Mouse (Mus musculus): Measurements from ENCODE around the gene Ano10.

Gene Ano10

DNA sequence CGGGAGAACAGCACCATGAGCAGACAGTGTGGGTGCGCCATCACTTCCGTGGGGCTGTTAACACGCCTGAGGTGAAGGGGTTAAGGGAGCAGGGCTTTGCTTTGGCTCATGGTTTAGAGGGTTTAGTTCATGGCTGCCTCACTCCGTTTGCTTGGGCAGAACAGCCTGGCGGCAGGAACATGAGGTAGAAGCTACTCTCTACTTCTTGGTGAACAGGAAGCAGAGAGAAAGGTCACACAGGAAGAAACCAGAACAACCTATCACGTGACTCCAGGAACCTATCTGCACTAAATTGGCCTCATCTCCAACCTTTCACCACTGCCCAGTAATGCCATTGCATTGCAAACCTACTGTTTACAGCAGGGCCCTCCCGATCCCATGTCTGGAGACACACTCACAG, 48.3 kb downstream of the Ano10 start:
- no peak for DNase-seq (ENCODE audit: extremely low read depth, insufficient read length, low spot score)

DNA sequence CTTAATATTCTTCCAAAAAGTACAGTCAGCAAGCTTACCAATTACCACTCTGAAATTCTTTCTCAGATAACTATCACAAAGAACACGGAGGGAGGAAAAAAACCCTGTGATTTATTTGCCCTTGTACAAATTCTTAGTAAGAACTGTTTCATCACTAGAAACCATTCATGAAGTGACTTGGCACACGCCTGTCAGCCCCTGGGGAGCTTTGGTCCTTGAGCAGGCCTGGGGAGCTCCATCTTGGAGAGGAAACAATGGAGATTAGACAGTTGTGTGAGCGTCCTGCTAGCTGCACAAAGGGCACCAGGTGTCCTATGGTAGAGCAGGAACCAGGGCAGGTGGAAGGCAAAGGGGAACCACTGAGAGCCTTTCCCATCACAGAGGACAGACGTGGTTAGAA, 48.8 kb downstream of the Ano10 start:
- no peak for DNase-seq (ENCODE audit: extremely low read depth, insufficient read length, low spot score)

DNA sequence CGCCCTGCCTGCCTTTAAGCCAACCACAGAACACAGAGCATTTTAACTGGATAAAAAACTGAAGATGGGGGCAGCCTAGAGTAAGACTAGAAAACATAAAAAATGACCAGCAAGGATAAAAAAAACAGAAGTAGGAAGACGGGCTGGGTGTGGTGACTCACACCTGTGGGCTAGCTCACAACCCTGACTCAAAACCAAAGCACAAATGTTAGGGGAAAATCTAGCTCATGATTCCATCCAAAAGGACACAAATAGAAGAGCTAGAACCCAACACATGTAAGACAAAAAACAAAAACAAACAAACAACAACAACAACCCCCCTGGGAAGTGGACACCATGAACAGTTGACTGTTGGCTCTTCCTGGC, 49.4 kb downstream of the Ano10 start:
- no peak for DNase-seq (ENCODE audit: extremely low read depth, insufficient read length, low spot score)

DNA sequence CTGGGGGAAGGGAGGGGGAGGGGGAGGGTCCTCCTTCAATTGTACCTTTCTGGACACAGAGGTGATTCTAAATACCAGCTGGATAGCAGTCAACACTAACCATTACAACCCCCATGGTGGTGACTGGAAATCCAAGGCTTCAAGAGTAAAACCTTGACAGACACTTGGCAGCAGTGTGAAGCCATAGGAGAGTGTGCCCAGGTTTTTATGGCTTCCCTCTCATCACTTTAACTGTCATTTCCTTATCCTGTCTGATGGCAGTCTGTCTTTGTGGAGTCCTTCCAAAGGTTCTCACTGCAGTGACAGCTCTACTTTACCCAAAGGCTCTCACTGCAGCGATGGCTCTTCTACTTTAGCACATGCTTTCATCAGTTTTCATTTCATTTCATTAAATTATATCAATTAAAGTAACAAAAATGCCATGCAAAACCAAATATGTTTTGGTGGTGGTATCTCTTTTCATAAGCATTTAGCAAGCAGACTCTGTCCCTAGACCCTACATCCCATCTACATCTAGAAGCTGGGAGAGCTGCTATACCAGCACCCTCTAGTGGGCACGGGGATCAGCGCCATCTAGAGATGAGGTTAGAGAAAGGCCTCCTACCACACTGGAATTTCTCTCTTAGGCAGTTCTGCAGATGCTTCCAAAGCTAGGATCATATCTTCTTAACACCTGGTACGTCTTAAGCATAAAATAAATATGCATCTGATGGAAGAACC, 50.0 kb downstream of the Ano10 start:
- no peak for DNase-seq (ENCODE audit: extremely low read depth, insufficient read length, low spot score)

DNA sequence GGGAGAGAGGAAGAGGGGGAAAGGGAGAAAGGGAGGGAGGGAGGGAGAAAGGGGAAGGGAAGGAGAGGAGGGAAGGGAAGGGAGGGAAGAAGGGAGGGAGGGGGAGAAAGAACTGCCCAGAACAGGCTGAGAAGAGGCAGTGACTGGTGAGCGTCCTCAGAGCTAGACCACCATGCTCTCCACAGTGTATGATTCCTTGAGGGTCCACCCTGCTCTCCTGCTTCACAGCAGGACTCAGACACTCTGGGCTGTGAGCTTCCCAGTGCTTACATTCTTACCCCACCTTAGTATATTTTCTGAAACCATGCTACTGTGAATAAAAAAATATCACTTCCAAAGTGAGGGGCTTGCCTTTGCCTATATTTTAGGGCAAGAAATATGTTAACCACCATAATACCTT, 50.9 kb downstream of the Ano10 start:
- no peak for DNase-seq (ENCODE audit: extremely low read depth, insufficient read length, low spot score)

DNA sequence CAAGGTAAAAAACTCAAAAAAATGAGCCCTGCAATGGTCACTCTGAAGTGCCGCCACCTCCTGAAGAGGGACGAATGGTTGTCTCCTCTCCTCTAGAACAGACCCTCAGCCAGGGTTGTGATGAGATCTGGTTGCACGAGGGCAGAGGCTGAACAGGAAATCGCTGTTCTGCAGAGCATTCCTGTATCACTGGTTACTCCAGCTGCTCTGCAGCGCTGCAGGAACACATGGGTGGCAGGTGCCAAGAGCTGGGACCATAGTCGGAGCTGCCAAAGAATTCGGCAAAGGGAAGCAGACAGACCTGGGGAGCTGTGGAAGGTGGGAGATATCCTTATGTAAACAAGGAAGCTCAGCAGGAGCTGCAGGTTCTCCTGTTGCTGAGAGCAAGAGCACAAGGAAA, 51.4 kb downstream of the Ano10 start:
- no peak for DNase-seq (ENCODE audit: extremely low read depth, insufficient read length, low spot score)

DNA sequence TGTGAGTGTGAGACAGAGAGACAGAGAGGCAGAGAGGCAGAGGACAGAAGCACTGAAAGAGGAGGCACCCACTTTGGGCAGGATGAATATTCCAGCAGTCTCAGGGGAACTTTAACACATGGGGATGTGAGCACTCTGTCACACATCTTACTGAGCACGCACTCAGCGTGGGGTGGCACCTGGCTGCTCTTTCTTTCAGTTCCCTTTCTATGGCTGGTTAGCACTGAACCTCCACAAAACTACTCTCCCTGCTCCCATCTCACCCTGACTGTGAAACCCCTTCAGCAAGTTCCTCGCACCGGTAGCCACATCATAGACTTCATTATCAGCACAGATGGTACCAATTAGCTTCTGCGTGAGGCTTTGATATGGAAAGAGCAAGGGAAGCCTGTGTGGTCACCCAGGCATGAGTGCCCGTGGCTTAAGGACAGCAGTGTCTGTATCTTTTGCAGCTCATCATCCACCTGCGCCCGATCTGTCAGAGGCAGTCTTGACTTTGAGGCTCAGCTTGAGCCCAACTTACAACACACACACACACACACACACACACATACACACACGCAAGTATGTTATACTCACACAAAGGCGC, 52.3 kb downstream of the Ano10 start:
- DNase-seq (ENCODE audit: extremely low read depth, insufficient read length, low spot score), result no peak

DNA sequence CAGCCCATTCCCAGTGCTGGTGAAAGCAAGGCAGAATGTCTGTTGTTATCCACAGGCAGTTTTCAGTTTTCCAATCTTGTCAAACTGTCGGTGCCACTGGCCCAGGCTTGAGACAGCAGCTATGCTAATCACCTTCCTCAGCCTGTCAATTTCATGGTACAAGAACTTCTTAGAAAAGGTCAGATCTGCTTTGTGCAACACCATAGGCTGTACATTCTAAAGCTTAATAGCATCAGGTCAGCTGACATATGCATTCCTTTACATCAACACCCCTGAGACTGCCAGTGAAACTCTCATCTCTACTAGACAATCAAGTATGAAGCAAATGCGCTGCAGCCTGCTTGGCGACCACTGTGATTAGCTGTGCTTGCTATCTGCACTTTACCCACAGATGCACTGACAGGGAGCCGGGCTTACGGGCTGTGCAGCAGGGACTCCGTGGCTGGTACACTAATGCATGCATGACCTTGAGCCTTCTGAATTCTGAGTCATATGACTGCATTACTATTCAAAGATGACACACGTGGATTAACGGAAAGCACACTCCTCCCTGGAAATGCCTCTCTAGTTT, 53.5 kb downstream of the Ano10 start:
- DNase-seq (ENCODE audit: extremely low read depth, insufficient read length, low spot score), result no peak

DNA sequence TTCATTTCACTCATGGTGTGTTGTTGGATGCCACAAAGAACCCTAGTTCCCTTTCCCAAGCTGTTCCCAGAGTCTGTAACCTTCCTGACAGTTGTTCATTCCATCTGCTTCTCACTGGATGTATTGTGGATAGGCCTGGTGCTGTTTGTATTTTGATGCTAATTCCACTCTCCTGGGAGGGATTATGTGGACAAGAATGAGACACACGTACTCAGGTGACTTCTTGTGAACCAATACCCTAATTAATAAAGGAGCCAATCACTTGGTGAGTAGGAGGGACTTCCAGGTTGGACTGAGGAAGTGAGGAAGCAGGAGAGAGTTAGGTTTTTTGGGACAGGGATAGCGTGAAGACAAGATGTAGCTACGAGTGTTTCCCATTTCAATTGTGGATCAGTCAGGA, 59.5 kb downstream of the Ano10 start:
- DNase-seq (ENCODE audit: extremely low read depth, insufficient read length, low spot score), result no peak

DNA sequence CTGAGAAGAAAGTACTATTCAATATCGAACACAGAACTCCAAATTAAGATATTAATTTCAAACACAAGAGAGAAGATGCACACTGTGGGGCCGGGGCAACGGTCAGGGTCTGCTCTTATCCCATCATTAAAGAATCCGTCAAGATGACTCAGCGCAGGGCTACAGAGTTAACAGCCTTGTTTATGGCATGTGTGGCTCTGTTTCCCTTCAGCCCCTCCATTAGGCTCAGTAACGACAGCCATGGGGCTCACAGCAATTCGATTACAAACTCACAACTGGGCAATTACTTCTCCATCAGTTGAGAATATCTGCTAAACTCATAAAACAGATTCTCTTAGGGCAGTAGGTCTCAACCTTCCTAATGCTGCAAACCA, 60.3 kb downstream of the Ano10 start:
- no peak for DNase-seq (ENCODE audit: extremely low read depth, insufficient read length, low spot score)

DNA sequence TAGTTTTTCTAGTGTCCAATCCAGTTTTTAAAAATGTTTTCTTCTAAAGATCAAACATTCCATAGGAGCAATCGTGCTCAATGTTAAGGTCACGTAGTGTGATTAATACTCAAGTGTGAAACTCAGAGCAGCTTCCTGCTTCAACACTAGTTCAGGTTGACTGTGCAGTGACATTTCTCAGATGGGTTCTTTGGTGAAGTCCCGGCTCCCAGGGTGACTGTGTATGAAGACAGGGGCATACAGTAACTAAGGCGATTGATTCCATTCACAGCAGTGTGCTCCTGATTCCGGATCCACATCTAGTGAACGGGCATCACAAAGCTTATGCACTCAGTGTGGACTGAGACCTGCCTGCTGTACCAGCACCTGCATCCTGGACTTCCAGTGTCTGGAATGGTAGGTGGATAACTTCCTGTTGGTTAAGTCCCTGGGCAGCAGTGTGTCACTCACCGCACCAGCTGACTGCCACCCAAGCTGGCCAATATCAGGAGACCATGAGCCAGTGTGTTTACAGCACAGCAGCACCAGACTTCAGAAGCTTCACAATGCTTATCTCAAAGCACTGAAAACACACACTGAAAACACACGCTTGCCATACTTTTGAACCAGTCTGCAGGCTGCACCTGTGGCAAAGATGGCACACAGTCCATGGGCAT, 60.8 kb downstream of the Ano10 start:
- DNase-seq (ENCODE audit: extremely low read depth, insufficient read length, low spot score), result no peak

DNA sequence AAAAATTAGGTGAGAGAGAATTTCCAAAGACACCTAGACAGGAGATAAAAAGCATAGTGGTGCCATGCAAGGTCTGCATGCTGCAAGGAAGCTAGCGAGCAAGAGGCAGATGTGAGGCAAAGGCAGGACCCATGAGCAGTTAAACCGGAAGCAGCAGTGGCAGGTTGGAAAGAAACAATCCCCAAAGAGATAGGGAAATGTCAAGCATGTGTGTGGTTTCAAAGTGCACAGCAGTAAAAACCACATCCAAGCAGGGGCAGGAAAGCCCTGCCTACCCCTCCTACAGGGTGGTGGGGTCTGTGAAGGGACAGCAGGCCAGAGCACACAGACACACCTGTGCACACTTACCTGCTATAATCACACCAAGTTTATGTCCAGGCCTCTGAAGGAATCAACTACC, 61.3 kb downstream of the Ano10 start:
- DNase-seq (ENCODE audit: extremely low read depth, insufficient read length, low spot score), result no peak

DNA sequence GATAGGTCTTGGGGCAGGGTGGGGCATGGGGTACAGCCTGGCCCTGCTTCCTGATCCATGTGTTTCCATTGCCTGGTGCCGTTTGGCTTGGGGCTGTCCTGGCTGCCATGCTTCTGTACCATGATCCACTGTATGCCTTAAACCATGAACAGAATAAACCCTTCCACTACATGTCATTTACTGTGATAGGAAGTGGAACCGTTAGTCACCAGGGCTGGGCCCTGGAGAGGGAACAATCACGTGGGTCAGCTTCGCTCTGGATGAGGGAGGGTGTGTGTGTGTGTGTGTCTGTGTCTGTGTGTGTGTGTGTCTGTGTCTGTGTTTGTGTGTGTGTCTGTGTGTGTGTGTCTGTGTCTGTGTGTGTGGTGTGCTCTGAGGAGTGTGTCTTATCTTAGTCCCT, 63.5 kb downstream of the Ano10 start:
- DNase-seq (ENCODE audit: extremely low read depth, insufficient read length, low spot score), result no peak

DNA sequence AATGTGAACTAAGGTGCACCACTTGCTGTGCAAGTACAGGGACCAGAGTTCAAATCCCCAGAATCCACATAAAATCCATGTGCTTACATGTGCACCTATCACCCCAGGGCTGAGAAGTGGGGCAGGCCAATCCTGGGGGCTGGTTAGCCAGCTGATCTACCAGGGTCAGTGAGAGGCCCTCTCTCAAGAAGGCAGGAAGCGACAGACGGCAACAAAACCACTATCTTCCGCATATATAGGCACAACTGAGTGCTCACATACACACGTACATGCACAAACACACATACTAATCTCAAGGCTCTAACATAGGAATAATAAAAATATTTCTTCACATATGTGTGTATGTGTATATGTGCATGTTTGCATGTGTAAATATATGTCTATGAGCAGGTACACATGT, 67.8 kb downstream of the Ano10 start:
- no peak for DNase-seq (ENCODE audit: extremely low read depth, insufficient read length, low spot score)

DNA sequence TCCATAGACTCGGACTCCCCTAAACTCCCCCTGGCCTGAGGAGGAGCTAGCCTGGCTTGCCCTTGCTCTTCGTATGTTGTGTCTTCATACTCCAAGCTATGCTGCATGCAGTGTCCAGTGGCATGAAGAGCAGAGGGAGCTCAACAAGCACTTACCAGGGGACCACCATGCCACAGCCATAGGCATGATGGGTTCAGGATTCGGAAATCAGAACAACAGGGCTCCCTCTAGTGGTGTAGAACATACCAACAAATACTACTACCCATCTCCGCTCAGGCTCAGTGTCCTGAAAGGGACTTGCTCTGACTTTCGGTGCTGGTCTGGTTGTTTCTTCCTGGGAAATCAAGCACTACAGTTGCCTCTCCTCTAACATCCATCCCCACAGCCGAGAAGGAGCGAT, 68.9 kb downstream of the Ano10 start:
- DNase-seq (ENCODE audit: extremely low read depth, insufficient read length, low spot score), result no peak

DNA sequence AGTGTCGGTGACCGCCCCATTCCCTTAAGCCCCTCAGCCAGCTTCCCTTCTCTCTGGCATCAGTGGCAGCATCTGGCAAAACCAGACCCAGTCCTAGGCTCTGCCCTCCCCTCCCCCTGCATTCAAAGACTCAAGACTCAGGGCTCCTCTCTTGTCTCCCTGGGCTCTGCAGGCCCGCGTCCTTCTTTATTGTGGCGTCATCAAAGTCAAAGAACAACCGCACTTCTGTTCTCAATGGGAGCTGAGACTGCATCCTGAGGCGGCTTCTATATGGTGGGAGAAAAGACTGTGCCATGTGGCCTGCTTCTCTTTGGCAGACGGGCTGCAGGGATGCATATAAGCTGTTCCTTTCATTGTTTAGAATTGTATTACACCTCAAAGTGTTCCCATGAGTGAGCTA, 71.2 kb downstream of the Ano10 start:
- no peak for DNase-seq (ENCODE audit: extremely low read depth, insufficient read length, low spot score)

DNA sequence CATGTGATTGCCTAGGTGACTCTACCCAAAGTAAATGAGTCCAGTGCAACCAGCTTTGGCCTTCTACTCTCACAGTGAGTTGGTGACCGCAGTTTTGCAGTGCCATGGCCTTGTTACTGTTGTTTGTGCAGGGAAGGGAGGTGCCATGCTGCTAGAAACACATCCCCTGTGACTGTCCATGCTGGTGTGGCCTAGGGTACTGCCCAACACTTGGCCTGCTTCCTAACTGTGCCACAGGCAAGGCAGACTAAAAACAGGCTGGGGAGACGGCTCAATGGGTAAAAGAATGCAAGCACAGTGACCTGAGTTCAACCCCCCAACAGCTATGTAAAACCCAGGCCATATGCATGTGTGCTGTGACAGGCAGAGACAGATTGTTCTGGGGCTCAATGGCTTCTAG, 74.3 kb downstream of the Ano10 start:
- no peak for DNase-seq (ENCODE audit: extremely low read depth, insufficient read length, low spot score)

DNA sequence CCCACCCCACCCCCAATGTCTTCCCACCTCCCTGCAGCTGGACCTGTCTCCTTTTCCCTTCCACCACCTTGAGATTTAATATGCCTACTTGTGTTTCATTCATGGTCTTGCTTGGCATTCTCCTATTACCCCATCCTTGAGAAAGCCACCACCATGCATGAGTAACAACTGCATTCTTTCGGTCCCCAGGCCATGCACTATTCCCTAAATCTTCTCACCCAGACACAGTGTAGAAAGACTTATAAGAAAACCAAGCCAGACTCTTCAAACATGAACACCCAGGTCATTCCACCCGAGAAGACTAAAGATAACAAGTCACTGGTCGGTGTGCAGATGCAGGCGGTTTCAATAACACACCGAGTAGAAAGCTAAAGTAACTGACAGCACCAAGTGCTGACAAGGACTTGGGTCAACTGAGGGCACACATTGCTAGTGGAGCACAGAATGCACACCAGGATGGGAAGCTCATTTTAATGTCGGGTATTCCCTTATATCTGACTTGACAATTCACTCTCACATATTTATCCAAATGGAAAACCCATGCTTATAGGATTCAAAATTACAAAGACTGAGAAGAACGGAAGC, 77.2 kb downstream of the Ano10 start:
- DNase-seq (ENCODE audit: extremely low read depth, insufficient read length, low spot score), result no peak

DNA sequence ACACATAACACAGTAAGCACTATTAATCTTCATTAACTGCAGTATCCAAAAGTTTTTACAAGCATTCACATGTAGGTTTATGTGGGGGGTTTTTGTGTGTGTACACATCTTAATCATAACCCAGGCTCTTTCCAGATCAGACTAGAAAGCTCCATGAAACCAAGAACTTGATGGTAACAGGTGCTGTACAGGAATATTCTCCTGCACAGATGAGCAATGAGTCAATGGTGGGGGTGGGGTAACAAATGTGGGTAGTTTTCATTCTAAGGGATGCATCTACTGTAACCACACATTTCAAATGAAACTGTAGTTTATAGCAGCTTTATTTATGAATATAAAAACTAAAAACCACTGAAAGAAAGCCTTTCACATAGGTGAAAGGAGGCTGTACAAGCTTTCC, 79.1 kb downstream of the Ano10 start:
- DNase-seq (ENCODE audit: extremely low read depth, insufficient read length, low spot score), result no peak

DNA sequence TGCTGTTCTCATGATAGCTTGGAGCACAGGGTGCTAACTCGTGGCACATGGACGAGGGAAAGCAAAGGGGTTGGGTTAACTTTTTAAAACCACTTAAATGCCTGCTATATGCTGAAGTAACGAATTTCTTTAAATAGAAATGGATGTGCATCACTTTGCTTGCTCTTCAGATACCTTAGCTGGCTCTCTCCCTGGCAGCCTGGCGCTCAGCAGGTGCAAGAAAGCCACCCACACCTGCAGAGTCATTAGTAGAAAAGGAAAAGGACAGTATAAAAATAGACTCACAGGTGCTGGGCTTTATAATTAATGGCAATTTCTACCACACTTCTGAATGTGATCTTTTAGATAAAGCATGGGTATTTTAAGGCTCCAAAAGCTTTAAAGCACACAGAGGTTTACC, 85.9 kb downstream of the Ano10 start:
- DNase-seq (ENCODE audit: extremely low read depth, insufficient read length, low spot score), result no peak

DNA sequence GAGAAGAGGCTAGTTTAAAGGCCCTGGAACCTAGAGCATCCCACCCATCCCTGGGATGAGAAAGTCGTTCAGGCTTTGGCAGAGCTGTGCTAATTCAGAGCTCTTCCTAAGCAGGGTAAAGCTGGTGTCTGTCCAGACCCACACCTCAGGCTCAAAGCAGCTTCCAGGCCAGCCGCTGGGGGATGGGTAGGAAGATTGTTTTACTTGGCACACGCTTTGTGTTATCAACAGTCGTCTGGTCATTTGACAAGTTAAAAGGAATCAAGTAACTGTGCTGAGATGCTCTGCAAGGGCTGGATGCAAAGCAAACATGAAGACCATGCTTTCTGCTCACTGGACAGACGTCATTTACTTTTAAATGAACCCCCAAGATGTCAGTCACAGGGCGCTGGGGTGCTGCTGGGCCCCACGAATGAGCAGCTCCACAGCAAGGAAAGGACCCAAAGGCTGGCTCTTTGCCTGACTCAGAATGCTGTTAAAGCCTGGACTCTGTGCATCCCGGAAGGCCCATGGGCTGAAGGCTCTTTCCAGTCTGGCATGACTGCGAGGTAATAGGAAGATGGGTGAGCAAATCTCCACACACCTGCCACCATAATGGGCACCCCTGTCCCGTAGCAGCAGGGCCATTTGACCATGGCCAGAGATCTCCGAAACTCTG, 88.6 kb downstream of the Ano10 start:
- no peak for DNase-seq (ENCODE audit: extremely low read depth, insufficient read length, low spot score)

Measured in 3134 (cell line).